Mouse (Mus musculus) CD4-positive helper T cell, adult 2 months (primary cell): Measurements from ENCODE around the gene Plaur.
A peak's percentile ranks its signal among the peaks of the same experiment; 100 is the strongest.
"Not testable (repeated sequence)": the region's sequence is repeated elsewhere in the genome, so short reads cannot be mapped to it uniquely, and the experiment has no call there.

ENCODE experiments used
- DNase-seq: peaks from one replicate; pipeline ENCODE4 v3.0.0-alpha.2; 2012; ENCODE audit warnings: low read depth, missing footprints, low spot score

Plaur gene

GRCm38 (mm10) chr7:24506838-24507725, 44.8 kb downstream of the Plaur start, which contains the start of gene Zfp428:
Zfp428 (plus strand) TSS chr7:24507006.
- DNase-seq, result peak; percentile 60

DNA sequence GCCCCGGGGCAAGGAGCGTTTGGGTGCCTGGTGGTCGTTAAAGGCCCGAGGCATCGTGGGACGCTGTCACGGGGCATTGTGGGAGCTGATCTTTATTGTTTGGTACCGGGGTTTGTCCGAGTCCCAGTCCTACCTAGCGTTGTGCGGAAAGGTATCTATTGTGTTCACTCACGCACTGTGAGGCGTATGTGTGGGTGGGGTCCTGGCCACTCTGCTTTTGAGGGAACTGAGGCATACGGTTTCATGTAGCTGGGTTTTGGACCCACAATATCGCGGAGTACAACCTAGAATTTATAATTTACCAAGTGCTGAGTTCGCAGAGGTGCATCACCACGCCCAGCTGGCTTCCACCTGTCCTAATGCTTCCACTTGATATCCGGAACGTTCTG, 45.4 kb downstream of the Plaur start:
- DNase-seq, result no peak

GRCm38 (mm10) chr7:24512355-24512754, 50.1 kb downstream of the Plaur start, which contains the start of gene AC161166.1:
AC161166.1 (minus strand) TSS chr7:24512455.
- DNase-seq, result no peak

DNA sequence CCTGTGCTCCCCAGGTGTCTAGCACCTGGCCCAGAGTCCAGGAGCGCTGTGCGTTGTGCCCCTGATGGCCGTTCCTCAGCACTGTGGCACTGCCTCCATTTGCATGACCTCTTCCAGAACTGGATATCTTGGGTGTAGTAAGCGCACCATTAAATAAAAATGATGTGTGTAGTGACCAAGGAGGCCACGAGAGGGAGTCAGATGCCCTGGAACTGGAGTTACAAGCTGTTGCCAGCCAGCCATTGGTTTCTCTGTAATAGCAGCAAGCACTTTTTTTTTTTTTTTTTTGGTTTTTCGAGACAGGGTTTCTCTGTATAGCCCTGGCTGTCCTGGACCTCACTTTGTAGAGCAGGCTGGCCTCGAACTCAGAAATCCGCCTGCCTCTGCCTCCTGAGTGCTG, 54.0 kb downstream of the Plaur start:
- DNase-seq, result not testable (repeated sequence)

DNA sequence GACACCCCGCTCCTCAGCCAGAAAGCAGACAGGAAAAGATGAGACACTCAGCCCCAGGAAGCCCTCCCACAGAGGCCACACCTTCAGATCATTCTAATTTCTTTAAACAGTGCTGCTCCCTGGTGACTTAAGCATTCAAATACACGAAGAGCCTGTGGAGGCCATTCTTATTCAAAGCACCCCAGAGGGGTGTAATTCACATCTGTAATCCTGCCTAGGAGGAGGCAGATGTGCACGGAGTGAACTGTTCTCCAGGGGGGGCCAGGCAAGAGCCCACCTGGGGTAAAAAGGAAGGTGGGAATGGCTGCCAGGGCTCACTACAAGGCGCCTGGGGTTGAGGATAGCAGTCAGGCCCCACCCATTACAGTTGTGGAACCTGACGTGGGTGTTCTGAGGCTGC, 54.8 kb downstream of the Plaur start:
- no peak for DNase-seq

- no peak for DNase-seq
Measured at GRCm38 (mm10) chr7:24517654-24518053, 55.4 kb downstream of the Plaur start.

- no peak for DNase-seq
Measured at GRCm38 (mm10) chr7:24519130-24519529, 56.8 kb downstream of the Plaur start.

DNA sequence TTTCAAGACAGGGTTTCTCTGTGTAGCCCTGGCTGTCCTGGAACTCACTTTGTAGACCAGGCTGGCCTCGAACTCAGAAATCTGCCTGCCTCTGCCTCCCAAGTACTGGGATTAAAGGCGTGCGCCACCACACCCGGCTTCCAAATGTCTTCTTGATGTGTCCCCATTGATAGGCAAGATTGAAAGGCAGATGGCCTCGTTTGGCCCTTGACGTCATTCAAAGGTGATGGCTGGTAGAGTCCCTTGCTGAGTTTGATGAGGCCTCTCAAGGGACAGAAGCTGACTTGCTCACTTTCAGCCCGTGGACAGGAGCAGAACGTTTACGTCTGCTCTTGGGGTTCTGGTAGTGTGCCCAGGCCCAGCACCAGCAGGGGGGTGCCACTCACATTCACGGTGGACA, 57.8 kb downstream of the Plaur start:
- not testable (repeated sequence) for DNase-seq

DNA sequence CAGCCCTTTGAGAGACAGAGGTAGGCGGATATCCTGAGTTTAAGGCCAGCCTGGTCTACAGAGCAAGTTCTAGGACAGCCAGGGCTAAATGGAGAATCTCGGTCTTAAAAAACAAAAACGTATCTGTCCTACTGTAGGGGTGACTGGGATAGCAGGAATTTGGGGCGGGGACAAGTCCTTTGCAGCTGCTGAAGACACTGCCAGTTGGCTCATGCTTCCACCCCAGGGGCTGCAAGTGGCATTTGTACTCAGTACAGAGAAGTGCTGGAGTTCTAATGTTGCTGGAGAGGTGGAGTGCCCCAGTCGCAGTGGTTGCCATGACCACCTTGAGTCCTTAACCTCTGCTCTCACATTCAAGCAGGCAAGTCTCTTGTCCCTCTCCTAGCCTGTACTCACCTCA, 60.5 kb downstream of the Plaur start:
- no peak for DNase-seq

DNA sequence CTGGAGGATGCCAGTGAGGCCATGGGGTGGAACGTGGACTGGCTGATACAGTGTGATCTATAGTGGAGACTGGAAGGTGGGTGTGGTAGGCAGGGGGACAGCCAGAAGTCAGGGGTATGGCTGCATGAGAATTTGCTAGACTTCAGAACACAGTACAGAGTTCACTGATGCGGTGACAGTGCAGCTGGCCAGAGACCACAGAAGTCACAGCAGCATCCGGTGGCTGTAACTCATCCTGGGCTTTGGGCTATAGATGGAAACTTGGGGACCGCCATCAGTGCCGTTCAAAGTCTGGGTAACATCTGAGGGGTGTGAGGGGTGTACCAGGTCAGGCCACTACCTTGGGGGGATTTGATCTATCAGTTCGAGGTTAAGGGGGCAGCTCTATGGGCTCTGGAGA, 61.4 kb downstream of the Plaur start:
- DNase-seq, result no peak

DNA sequence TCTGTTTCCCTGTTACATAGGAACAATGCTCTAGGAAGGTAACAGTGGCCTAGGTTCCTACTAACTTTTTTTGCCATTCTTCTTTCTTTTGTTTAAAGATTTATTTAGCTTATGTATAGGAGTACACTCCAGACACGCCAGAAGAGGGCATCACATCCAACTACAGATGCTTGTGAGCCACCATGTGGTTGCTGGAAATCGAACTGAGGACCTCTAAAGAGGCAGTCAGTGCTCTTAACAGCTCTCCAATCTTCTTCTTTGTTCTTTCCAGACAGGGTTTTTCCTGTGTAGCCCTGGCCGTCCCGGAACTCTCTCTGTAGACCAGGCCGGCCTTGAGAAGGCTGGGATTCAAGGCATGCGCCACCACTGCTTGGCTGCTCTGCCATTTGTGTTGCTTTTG, 62.7 kb downstream of the Plaur start:
- no peak for DNase-seq
